Mouse (Mus musculus) c-Kit-positive CD71-negative TER-119-negative erythroid progenitor cells, embryonic 14.5 days (primary cell): Measurements from ENCODE around the gene Lag3.

Experiments used
- DNase-seq: peaks from one replicate; pipeline ENCODE4 v3.0.0-alpha.2; 2013; ENCODE audit warnings: low read depth

Lag3 gene

DNA sequence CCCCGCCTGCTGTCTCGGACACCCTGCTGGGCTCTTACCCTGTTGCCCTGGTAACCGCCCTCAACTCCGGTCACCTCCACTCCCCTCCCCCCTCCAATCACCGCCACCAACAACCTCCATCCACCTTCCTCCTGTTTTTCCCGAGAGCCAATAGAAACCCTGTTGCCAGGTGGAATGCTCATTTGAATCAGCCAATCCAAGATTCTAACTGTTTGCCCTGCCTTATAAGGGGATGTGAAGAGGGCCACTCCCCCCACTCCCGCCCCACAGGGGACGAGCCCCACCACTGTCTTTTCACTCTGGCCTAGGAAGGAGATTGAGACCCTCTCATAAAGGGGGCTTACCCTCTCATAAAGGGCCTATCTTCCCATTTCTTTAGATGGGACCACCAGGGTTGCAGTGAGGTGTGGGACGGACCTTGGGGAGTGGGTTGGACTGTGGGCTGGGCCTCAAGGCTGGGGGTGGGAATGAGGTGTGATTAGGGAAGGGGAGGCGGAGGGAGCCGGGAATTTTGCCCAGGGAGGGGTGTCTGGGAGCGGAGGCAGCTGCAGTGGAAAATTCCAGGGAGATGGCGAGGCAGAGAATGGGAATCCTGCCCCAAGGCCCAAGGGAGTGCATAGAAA lies 8.3 kb upstream of the Lag3 start, which contains the start of gene Ptms:
TSS of gene Ptms (minus strand) at position 409 of the 623 bp plus-strand sequence.
- DNase-seq: no peak

DNA sequence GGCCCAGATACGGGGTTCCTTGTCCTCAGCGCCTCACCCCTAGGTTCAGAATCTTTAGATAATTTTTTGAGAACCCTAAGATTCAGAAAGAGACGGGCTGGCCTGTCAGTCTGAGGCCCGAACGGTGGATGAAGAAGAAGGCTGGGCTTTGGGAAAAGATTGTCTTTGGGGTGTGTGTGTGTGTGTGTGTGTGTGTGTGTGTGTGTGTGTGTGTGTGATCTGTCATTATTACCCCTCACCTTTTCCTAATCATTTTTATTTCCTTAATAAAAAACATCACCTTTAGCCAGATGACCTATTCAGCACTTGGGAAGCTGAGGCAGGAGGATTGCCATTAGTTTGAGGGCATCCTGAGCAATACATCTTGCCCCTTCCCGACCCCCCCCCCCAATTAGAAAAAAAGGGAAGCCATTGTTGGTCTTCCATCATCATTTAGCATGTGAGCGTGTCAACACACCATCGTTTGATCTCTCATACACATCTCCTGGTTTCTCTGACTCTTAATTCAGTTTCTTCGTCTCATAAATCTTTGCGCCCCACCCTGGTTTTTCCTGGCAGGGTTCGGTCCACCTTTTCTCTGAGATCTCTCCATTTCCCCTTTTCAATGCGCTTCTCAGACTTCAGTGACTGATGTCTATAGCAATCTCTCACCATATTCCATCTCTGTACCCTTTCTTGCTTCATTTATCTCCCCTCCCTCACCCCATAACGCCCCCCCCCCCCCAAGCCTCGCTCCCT lies 7.6 kb upstream of the Lag3 start:
- no peak for DNase-seq

DNA sequence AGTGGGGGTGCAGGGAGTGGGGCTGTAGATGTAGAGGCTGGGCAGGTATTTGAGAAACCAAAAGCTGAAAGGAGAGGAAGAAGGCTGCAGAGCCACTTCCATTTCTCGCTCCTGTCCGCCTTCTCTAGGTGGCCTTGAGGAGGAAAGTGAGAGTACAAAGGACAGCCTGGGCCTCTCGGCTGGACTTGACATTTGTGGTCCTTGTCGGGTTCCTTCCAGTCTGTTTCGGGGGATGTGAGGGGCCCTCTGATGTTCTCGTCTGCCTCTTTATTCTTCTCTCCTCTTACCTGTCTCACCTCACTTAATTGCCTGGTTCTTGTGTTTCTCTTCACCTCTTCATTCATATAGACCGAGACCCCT lies 6.8 kb upstream of the Lag3 start:
- DNase-seq: no peak

DNA sequence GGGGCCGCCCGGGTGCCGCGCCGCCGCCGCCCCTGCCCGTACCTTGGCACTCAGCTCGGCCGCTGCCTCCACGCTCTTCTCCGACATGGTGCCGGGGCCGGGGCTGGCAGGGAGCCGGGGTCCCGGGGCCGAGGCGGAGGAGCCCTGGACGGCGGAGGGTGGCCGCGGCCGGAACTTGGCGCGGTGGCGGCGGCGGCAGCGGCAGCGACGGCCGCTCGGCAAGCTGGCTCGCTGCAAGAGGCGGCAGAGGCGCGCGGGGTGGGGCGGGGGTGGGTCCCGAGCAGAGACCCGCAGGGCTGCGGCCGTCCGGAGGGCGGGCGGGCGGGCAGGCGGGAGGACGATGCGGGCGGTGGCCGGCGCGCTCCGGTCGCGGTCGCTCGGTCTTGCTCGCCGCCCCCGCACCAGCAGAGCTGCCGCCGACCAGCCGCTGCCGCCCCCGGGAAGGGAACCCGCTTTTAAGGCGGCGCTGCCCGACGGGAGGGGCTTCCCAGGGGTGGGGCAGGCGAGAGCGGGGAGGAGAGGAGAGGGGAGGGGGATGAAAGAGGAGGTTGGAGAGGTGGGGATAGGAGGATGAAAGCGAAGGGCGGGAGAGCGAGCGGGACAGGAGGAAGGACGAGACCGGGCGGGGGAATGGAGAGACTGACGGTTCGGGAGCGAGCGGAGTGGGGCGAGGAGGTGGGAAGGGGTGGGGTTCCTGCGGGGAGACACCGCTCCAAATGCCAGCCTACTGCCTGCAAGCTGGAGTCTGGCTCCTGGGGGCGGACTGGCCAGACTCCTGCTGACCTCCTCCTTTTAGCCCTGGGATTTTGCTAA lies 6.2 kb upstream of the Lag3 start:
- DNase-seq: no peak

DNA sequence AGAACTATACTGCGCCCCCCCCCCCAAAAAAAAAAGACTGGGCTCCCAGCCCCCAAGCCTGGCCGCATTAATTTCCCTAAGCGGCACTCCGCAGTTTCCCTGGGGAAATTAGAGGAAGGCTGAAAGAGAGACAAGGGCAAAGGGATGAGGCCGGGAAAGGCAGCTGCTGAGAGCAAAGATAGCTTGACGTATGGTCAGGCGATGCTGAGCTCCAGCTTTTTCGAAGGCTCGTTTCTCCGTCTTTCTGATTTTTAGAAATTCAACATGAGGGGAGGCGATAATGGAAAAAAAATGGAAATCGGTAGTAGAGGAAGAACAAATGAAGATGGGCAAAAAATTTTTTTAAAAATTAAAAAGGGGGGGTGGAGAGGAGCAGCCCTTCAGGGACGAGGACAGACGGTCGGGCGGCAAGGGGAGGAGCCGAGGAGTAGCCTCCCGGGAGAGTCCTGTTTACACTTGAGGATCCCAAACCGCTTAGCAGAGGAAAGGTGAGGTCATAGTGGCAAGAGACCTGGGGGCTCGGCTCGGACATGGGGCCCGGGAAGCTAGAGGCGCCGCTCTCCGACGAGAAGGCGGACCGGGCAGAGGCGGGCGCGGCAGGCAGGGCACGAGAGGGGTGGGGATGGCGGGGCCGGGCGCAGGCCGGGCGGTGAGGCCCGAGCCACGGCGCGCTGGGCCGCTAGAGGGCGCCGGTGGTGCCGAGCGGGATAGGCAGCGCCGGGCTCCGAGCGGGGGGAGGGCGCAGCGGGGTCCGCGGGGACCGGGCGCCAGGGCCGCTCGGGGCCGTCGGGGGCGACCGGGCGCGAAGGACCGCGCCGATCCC lies 5.4 kb upstream of the Lag3 start:
- no peak for DNase-seq

DNA sequence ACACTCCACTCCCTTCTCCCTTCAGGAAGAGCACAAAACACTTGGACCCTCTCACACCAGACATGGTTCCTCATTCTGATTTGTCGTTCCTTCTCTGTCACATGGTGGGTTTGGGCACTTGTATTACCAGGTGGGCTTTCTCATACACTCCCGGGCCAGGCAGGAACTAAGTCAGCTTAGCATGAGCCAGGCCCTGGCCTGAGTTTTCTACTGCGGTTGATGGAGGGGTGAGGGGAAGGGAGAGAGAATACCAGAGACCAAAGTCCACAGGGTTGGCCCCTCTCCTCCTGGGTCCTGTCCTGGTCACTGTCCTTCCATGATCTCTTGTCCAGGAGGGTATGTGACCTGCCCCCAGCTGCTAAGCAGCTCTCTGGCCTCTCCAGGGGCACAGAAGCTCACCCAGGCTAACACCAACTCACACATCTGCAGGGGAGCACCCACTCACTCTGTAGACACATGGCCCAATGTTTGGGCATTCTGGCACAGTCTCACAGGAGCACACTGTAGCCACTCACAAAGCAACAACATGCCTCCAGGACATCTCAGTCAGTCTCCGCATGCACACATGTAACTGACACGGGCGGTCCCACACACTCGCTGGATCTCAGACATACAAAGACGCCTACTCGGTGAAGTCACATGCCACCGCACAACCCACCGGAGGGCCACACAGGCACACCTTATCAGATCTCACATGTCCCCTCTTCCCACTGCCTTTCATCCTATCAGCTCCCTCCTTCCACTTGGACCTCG lies 4.6 kb upstream of the Lag3 start:
- no peak for DNase-seq

DNA sequence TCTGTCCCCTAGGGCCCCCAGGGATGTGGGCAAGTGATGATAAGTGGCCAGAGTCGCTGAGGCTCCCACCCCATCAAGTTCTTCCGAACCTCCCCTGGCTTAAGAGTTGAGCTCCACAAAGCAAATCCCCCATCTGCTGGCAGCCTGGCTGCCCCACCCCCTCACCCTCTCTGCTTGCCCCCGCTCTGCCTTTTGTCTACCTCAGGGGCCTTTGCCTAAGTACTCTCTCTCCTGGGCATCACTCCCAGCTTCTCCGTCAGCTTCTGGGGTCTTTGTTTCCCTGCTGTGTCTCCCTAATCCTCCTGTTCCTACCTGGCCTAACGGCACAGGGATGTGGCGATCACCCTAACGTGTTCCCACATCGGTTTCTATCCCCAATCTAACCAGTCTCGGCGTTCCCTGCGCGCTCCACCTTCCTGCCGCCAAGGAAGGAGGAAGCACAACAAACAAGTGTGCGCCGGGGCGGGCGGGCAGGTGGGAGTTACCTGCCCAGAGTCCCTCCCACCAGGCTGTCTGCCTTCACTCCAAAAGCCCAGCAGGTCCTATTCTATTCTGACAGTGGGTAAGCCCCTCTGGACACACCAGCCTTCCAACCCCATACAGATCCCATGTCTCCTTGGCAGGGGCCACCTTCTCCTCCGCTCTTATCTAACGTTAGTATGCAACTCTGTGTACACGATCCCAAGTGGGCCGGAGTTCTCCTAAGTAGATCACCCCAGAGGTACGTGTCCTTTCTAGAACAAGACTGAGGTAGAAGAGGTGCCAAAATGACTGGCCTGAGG lies 3.8 kb upstream of the Lag3 start:
- no peak for DNase-seq

DNA sequence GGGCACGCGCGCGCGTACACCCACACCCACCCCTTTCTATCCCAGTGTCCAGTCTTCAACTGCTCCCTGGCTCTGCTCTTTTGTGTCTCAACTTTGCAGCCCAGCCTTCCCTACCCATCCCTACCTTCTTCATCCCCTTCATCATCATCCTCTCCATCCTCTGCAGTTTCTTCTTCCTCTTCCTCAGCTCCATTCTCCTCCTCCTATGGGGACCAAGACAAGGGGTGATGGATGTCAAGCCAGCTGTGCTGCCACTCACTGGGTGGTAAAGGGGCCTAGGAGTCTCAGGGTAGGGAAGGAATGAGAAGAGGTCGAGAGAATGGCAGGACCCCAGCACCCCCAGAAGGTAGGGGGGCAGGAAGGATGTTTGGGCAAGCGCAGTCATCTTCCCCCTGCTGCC lies 3.0 kb upstream of the Lag3 start:
- DNase-seq: no peak

DNA sequence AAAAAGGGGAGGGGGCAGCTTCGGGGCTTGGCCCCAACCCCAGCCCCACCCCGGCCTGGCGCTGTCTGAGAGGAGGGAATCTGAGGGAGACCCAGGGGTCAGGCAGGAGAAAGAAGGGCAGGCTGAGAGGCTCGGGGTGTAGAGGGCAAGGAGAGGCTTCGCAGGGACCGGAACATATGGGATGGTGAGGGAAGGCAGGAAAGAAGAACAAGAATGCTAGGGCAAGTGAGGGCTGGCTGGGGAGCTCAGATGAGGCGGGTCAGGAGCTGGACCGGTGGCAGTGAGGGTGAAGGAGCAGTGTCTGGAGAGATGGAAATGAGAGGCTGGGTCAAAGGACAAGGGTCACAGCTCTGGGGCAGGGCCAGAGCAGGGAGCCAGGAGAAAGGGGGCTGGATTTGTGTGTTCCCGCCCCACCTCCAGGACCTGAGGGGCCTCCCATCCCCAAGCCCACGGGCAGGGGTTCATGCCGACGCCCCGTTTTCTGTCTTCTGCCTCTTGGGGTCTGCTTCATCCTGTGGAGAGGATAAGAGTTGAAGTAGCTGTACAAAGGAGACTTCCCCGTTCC lies 2.3 kb upstream of the Lag3 start:
- no peak for DNase-seq

DNA sequence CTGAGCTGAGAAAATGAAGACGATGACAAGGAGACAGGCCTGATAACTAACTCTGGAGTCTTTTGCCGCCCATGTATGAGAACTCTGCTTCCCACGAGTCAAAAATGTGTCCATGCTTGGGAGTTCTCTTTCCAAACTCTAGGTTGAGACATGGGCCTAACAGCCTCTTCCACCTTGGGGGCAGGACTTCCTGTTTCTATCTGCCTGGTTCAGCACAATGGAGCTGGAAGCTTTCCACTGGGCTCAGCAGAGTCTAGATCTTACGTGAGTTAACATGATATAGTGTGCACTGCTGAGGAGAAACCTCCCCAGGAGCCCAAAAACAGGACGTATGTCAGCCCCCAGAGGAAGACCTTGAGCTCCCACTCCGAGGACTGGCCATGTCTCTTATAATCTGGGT lies 1.7 kb upstream of the Lag3 start:
- no peak for DNase-seq

DNA sequence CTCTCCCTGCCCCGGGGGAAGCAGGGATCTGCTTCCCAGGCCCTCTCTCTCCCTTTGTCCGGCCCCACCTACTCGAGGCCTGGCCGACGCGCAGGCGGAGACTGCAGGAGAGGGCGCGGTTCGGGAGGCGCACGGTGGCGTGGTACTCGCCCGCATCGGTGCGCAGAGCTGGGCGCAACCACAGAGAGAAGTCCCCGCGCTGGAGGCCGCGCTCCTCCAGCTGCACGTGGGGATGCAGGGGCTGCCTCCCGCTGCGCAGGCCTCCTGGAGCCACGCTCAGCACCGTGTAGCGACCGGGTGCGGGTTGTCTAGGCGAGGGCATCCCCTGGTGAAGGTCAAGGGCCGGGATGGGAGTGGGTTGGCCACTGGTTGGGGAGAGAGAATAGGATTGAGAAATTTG lies 1.5 kb downstream of the Lag3 start:
- no peak for DNase-seq

DNA sequence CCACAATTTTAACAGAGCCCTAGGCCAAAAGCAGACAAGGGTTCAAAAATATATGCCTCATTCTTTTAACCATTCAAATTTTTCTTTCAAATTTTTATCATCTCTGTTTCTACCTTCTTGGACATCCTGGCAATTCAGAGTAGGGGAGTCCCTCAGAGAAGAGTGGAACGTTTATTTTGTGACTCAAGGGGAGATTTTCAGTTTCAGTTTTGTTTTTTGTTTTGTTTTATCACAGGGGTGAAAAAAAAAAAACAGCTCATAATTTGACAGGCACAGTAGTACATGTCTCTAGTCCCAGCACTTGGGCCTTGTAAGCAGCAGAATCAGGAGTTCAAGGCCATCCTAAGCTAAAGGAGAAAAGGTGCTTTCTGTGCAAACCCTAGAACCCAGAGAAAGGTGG lies 3.7 kb downstream of the Lag3 start:
- no peak for DNase-seq

DNA sequence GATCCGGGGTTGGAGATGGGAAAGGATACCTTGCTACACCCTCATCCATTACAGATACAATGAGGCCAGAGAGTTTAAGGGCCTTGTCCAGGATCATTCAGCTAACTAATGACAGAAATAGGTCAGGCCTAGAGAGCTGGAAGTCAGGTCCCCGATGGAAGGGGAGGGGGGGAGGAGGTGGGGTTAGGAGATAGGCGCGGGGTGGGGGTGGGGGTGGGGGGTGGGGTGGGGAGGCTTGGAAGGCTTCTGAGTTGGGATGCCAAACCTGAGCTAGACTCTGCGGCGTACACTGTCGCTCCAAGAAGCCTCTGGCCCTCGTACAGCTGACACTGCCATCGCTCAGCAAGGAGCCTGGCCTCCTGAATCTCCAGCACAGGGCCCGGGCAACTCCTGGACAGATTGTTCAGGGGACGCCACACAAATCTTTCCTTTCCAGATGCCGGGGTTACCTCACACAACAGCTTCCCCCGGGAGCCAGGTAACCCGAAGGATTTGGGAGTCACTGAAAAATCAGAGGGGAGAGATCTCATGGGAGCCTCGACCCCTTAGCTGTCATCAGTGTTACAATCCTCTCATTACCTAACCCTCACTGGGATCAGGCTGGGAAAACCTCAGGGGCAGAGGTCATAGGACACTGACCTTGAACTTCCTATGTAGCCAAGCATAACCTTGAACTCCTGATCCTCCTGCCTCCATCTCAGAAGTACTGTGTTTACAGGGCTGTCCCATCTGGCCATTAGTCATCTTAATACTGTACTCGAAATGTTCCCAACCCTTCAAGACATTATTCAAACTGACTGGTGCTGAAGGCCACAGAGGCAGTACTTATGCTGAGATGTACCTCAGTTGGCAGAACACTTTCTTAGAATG lies 6.3 kb downstream of the Lag3 start:
- DNase-seq: no peak

DNA sequence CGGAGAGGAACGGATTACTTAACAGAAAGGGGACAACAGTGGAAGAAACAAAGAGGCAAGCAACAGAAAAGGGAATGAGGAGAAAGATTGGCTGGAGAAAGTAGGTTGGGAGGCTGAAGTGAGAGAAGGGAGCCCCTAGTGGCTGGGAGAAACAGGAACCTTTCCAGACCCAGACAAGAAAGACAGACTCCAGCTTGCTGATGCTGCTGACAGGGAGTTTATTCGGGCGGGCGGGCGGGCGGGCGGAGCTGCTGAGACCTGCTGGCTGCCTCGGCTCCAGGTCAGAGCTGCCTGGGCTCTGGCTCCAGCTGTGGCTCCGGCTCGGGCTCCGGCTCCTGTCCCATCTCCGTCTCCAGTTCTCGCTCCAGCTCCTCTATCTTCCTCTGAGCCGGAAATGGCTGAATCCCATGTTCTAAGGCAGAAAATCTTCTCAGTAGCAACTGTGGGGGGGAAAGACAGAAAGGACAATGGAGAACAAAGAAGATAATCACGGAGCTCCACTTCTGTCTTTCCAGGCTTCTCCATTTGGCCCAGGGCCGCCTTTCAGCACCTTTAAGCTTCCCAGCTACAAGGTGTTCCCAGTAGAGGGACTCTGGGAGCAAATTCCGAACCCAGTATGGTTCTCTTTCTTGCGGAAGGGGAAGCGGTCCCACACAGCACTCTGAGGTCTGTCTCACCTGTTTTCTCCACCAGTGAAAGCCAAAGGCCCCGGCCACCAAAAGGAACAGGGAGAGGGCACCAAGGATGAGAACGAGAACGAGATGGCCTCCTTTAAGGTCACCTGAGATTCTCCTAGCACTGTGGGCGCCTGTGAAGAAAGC lies 7.1 kb downstream of the Lag3 start:
- peak; percentile 65 for DNase-seq

DNA sequence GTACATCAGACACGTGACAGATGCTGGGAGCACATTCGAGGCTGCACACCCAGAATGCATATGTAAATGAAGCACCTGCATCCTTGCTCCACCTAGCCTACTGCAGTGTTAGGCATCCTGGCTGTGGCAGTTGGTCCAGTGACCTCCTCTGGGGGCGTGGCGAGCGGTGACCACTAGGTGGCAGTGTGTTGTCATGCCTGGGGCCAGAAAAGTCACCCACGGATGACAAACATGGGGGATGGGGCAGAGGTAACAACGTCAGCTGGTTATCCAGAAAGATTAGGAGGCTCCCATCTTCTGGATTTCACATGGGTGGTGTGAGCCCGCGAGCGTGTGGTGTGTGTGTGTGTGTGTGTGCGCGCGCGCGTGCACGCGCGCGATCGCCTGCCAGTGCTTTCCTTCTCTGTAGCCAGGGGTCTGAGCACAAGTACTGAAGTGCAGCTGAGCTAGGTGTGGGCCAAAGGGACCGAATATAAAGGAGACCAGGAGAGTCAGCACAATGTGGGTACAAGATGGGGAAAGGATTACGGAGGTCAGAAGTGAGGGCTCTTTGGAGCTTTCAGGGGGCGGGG lies 7.8 kb downstream of the Lag3 start:
- peak; percentile 89 for DNase-seq

DNA sequence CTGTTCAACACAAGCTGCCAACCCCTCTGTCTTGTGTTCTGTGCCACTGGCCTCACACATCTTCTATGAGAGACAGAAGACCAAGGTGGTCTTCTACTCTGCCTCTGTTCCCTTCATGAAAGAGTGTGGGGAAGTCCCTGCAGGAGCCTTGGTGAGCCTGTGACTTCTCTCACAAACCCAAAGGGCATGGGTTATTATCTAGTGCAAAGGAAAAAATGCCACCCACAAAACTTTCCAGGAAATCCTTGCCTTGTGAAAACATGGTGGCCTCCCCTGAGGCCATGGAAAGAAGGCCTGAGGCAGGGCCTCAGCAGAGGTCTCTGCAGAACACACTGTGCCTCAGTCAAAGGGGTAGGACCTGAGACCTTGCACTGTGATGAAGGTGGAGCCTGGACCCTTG lies 9.7 kb downstream of the Lag3 start:
- DNase-seq: no peak

DNA sequence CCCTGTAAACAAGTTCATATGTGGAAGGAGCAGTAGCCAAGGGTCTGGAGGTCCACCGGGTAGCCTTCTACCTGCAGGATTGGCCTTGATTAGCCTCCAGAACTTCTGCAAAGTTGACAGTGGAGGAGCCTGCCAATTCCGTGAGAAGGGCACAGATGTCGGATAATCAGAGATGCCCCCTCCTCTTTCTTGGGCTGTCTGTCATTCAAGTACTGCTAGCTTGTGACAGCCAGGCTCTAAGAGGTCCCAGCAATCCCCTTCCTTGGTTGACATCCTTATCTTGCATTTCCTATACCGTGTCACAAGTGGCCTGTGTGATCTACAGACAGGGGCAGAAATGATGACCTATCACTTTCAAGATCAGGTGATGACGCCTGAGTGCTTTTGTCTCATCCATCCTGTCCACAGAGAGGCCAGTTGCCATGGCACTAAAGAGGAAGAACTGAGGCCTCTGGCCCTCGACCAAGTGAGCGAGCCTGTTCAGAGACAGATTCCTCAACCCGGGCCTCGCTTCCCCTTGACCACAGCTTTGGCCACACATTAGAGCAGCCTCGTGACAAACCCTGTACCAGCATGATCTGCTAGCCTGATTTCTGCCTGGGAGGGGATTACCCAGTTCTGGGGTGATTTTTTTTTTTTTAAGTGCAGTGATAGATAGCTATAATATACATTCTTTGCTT lies 10.6 kb downstream of the Lag3 start:
- DNase-seq: no peak
